Mouse (Mus musculus): Measurements from ENCODE around the gene Zfx.

GRCm38 (mm10) chrX:94060751-94061150 lies 62.8 kb downstream of the Zfx start:
- no peak for TF ChIP-seq POLR2A (IDR thresholded peaks at IDR 0.05; ENCODE audit: low read depth, low read length)
- TF ChIP-seq CTCF (IDR thresholded peaks at IDR 0.05; ENCODE audit: extremely low read depth, insufficient read length, insufficient replicate concordance, low read depth, low read length) = no peak
